Mouse (Mus musculus): ENCODE measurements around the gene Arf1.

- no peak for TF ChIP-seq HCFC1 (IDR thresholded peaks at IDR 0.05; ENCODE audit: borderline replicate concordance, insufficient read depth, low read length)
- no peak for TF ChIP-seq ZNF384 (IDR thresholded peaks at IDR 0.05; ENCODE audit: low read depth, low read length)
Measured at GRCm38 (mm10) chr11:59165616-59166241, 62.3 kb downstream of the Arf1 start.
